Mouse (Mus musculus) stomach, postnatal 0 days (tissue): ENCODE data around the gene Cish. TPM values are rescaled to one million over a fixed set of nuclear protein-coding genes. Genes with fewer than 3 reads are reported as not detected.
A peak's percentile ranks its signal among the peaks of the same experiment; 100 is the strongest.

ENCODE experiments used
- ATAC-seq: fragments of 200-750 bp; cut with Nextera tagmentation; 2 replicates; pipeline ENCODE4 v1.8.0; 2017; ENCODE audit not compliant: low FRiP score, low TSS enrichment
- DNase-seq: peaks from one replicate; pipeline ENCODE4 v3.0.0-alpha.2; 2016; ENCODE audit warnings: low spot score
- H3K27ac ChIP-seq: fragments of 300-500 bp; sonication (generic); replicated peaks from 2 replicates; pipeline ENCODE4 v1.5.1; 2014; ENCODE audit warnings: mild to moderate bottlenecking, control low read depth
- H3K27me3 ChIP-seq: fragments of 300-500 bp; sonication (generic); 2 replicates; pipeline ENCODE4 v1.6.1; 2014; ENCODE audit warnings: low read length; ENCODE audit not compliant: control insufficient read depth, insufficient read depth
- H3K36me3 ChIP-seq: fragments of 300-500 bp; sonication (generic); 2 replicates; pipeline ENCODE4 v1.6.1; 2014; ENCODE audit warnings: low read length, mixed read lengths; ENCODE audit not compliant: control insufficient read depth, insufficient read depth
- H3K4me1 ChIP-seq: fragments of 300-500 bp; sonication (generic); replicated peaks from 2 replicates; pipeline ENCODE4 v1.6.1; 2014; ENCODE audit warnings: antibody characterized with exemption; ENCODE audit not compliant: control insufficient read depth, insufficient read depth
- H3K4me2 ChIP-seq: fragments of 300-500 bp; sonication (generic); replicated peaks from 2 replicates; pipeline ENCODE4 v1.6.1; 2014; ENCODE audit warnings: low read depth, mild to moderate bottlenecking, control low read depth, moderate library complexity
- H3K4me3 ChIP-seq: fragments of 300-500 bp; sonication (generic); 2 replicates; pipeline ENCODE4 v1.5.1; 2014; ENCODE audit warnings: low read depth, low read length, control low read depth
- H3K9ac ChIP-seq: fragments of 300-500 bp; sonication (generic); 2 replicates; pipeline ENCODE4 v1.6.1; 2014; ENCODE audit warnings: mild to moderate bottlenecking, low read length, control low read depth, mixed read lengths
- H3K9me3 ChIP-seq: fragments of 300-500 bp; sonication (generic); 2 replicates; pipeline ENCODE4 v1.6.1; 2016; ENCODE audit warnings: low read length; ENCODE audit not compliant: control insufficient read depth
- CTCF ChIP-seq: IDR thresholded peaks from 2 replicates; pipeline ENCODE4 v1.5.1; 2016; ENCODE audit warnings: antibody characterized with exemption, low read depth, mild to moderate bottlenecking, moderate library complexity
- EP300 ChIP-seq: optimal IDR thresholded peaks from 2 replicates; pipeline ENCODE3; 2016; ENCODE audit warnings: antibody characterized with exemption
- WGBS: fragments of 180-500 bp; shearing (Covaris S2); extraction: QIAGEN DNeasy Blood & Tissue Kit; methylation state at CpG from one replicate; pipeline ENCODE4 v1.1.7; 2014; 5-methylcytosine and 5-hydroxymethylcytosine counted together
- polyA plus RNA-seq: library from polyadenylated mRNA; unstranded; fragments of >200 nt; fragmentation: Nextera tagmentation; extraction: Ambion mirVana; gene quantifications from 2 replicates; pipeline ENCODE4 v1.2.1, GENCODE M21; 2015

The Cish gene
- polyA plus RNA-seq, 1 experiment from 2014 or later: 30.8 TPM

DNA sequence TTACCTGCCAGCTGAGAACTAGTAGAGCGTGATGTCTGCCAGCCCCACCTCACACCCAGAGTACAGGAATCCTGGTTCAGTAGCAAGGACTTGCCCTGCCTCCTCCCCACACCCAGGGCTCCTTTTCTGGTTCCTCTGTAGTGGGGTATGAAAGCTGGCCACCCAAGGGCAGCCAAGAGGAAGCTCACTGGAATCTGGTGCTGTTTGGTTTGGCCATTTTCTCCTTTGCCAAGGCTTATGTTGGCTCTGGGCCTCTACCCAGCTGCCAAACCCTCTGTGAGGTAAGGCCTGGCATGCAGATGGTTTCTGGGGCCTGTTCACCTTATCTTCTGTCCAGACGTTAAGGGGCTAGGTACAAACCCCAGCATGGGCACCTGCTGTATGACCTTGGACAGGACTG, 20.0 kb downstream of the Cish start:
- DNase-seq (no peak), ATAC-seq (no peak)
- Histone ChIP-seq H3K4me3 (no peak overlapping the region), H3K4me1 (no peaks in the 10 kb centered on the region; the same call in 1 of the 2 replicates), H3K36me3 (no peaks in the 10 kb centered on the region), H3K4me2 (no peak overlapping the region), H3K9ac (no peak overlapping the region), H3K27me3 (no peaks in the 10 kb centered on the region), H3K9me3 (no peaks in the 10 kb centered on the region), H3K27ac (no peak overlapping the region)
- 59% methylated on average over 2 of the region's 2 CpGs for WGBS
- TF ChIP-seq CTCF: no peak
- TF ChIP-seq EP300: no peak

DNA sequence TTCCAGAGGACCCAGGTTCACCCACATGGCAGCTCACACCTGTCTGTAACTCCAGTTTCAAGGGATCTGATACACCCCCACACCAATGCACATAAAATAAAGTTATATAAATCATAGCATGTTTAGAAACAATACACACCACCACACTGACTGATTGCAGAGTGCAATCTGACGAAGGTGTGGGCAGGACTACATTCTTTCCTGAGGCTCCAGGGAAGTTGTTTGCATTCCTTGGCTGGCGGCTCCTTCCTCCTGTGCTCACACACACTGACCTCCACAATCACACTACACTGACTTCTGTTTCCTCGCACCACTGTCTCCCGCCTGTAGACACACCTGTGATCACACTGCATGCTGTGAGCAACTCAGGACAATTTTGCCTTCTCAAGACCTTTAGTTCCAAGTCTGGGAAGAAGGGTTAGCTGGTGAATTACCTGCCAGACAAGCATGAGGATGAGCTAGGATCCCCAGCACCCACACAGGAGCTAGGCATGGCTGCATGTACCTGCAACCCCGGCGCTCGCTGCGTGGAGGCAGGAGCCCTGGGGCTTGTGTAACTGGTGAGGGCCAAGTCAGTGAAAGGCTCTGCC, 26.7 kb downstream of the Cish start:
- TF ChIP-seq EP300 (no peak), CTCF (no peak)
- 0 out of 2 replicates have a peak overlapping the region, but pooled peaks have one; percentile 6 for H3K27ac ChIP-seq
- H3K4me3 ChIP-seq: no peak overlapping the region
- no peak overlapping the region for H3K9ac ChIP-seq
- DNase-seq: peak; percentile 55
- ATAC-seq: peak; percentile 66
- no peaks in the 10 kb centered on the region for H3K27me3 ChIP-seq
- WGBS: 59% methylated on average over 8 of the region's 8 CpGs
- no peaks in the 10 kb centered on the region for H3K36me3 ChIP-seq
- H3K4me1 ChIP-seq: no peaks in the 10 kb centered on the region
- H3K9me3 ChIP-seq: no peaks in the 10 kb centered on the region
- H3K4me2 ChIP-seq: no peak overlapping the region

DNA sequence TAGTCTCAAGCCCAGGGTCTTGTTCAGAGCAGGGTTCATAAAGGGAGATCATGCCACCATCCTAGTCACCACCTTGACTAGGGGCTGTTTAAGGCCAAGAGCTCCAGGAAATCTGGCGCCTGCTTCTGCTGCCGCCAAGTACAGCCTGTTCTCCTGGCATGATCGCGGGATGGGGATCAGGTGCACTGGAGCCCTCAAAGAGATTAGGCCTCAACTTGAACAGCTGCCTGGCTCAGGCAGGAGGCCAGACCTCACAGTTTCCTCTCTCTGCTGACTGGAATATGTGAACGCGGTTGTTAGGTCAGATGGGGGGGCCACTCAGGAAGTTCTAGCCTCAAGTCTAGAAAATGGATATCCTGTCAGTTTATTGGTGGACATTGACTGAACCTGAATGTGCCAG, 27.7 kb downstream of the Cish start:
- WGBS: 35% methylated on average over 6 of the region's 6 CpGs
- Histone ChIP-seq H3K9ac (no peak overlapping the region), H3K4me3 (no peak overlapping the region), H3K27ac (no peak overlapping the region), H3K36me3 (no peaks in the 10 kb centered on the region), H3K9me3 (no peaks in the 10 kb centered on the region), H3K4me2 (no peak overlapping the region), H3K27me3 (no peaks in the 10 kb centered on the region), H3K4me1 (no peaks in the 10 kb centered on the region)
- DNase-seq (peak; percentile 56), ATAC-seq (peak; percentile 30; the same call in 1 of the 2 replicates)
- no peak for TF ChIP-seq EP300
- no peak for TF ChIP-seq CTCF

DNA sequence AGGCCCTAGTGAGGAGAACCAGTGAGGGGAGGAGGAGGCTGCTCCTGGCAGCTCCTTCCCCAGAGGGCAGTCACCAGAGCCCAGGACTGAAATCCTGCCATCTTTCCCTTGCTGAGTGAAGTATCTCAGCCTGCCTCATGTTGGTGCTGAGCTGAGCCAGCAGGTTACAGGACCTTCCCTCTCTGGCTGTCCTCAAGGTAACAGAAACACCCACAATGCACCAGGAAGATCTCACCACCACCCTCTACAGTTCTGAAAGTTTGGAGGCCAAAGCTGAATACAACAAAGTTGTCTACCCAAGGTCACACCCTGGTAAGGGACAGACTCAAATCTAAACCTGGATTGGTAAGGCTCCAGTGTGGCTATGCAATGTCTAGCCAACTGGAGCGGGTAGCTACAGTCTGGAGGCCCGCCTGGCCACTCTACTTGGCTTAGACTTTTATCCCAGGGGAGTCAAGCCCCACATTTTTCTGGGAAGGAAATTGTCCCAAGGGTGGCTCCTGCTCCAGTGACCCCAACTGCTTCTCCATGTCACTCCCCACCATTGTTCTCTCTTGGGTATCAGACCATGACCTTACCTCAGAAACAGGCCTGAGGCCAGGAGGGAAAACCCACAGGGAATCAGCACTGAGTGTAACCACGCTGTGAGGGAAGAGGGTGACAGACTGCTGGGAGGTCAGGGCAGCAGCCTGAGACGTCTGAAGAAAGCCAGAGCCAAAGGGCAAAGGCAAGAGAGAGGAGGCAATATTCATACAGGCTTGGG, 29.2 kb downstream of the Cish start:
- Histone ChIP-seq H3K9ac (no peak overlapping the region), H3K36me3 (no peaks in the 10 kb centered on the region), H3K9me3 (no peaks in the 10 kb centered on the region), H3K4me2 (no peak overlapping the region), H3K27ac (no peak overlapping the region), H3K4me1 (no peaks in the 10 kb centered on the region), H3K4me3 (no peak overlapping the region), H3K27me3 (no peaks in the 10 kb centered on the region)
- no peak for ATAC-seq
- TF ChIP-seq EP300 (no peak), CTCF (no peak)
- DNase-seq: no peak
- 77% methylated on average over 4 of the region's 4 CpGs for WGBS

DNA sequence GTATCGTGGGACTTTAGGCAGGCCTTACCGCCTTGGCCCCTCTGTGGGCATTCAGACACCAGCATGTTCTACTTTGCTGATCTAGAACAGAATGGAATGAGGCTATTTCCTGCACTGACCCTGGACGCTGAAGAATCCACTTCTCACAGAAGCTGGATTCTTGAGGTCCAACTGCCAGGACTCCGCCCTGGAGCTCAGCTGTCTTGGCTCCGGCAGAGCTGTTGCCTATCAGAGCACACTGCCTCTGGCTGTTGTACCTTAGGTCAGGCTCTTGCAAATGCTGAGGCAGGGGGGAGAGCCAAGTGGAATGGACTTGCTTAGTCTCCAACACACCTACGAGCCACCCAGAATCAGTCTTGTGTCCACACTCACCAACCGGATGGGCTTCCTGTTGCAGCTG, 30.1 kb downstream of the Cish start:
- no peak overlapping the region for H3K4me3 ChIP-seq
- no peak for DNase-seq
- H3K9me3 ChIP-seq: no peaks in the 10 kb centered on the region
- WGBS: 63% methylated on average over 7 of the region's 7 CpGs
- no peak overlapping the region for H3K4me2 ChIP-seq
- no peak for ATAC-seq
- H3K36me3 ChIP-seq: no peaks in the 10 kb centered on the region
- TF ChIP-seq CTCF: no peak
- no peak for TF ChIP-seq EP300
- H3K27me3 ChIP-seq: no peaks in the 10 kb centered on the region
- H3K27ac ChIP-seq: no peak overlapping the region
- no peak overlapping the region for H3K9ac ChIP-seq
- no peaks in the 10 kb centered on the region for H3K4me1 ChIP-seq

DNA sequence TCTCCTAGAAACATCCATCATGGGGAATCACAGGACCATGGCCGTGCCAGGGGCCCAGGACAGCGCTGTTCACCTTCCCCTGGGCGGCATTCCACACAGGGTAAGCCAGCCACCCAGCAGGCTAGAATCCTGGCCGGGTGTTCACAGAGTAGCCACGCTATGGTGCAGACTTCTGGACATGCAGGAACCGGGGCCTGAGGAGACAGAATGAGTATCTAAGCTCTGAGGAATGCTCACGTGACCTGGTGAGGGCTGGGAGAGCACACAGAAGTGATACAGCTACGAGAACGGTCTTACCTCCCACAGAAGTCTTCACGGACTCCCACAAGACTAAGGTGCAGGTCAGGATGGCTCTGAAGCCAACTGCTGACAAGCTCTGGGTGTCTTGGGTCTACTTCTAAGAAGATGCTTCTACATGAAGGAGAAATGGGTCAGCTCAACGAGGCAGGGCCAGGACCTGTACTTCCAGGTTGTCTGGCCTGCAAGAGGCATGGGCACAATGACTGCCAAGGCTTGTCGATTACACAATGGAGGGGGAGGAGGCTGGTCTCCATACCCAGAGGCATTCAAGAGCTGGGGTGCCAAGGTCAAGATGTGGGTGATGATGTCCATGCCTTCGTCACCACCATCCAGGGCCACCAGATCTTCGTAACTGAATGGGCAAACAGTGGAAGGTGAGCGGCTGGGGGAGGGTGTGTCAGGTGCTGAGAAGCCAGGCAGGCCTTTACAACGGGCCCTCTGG, 32.2 kb downstream of the Cish start:
- no peaks in the 10 kb centered on the region for H3K9me3 ChIP-seq
- no peak overlapping the region for H3K27ac ChIP-seq
- TF ChIP-seq CTCF: no peak
- no peak for TF ChIP-seq EP300
- H3K4me2 ChIP-seq: no peak overlapping the region
- 82% methylated on average over 16 of the region's 16 CpGs for WGBS
- no peaks in the 10 kb centered on the region for H3K27me3 ChIP-seq
- H3K4me1 ChIP-seq: no peaks in the 10 kb centered on the region
- DNase-seq (no peak), ATAC-seq (no peak)
- no peak overlapping the region for H3K9ac ChIP-seq
- no peak overlapping the region for H3K4me3 ChIP-seq
- H3K36me3 ChIP-seq: no peaks in the 10 kb centered on the region
